Mouse (Mus musculus) adrenal gland, adult 2 months (tissue): Measurements from ENCODE around the gene Cavin2. TPM values are rescaled to one million over a fixed set of nuclear protein-coding genes. Genes with fewer than 3 reads are reported as not detected.

Experiments
- DNase-seq: peaks from one replicate; pipeline ENCODE4 v3.0.0; 2021
- polyA plus RNA-seq: library from polyadenylated mRNA; depleted of rRNA; stranded (reverse); fragments of >200 nt; gene quantifications from 2 replicates; pipeline ENCODE4 v1.2.3, GENCODE M21; 2012; rRNA removed
- total RNA-seq, 2 experiments: library from RNA; stranded (reverse); gene quantifications; 2 replicates each; pipeline ENCODE4 v1.2.3; 2021

The Cavin2 gene
- total and polyA plus RNA-seq, 3 experiments, result 20.7 to 74.8 (median 53.8) TPM

DNA sequence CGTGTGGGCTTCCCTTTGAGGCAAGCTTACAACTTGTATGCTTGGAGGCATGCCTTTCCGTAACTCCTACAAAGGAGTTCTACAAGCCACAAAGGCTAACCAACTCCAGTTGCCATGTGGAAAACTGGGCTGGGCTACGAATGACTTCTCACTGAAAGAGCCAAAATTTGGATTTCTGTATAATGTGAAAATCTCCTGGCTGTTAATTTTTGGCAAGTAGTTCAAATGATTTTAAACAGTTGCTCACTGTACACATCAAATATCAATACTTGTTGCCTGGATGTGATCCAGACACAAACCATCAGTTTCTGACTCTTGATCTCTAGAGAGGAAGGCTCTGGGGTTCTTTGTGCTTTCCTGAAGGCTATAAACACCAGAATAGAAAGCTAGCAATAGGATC is 18.1 kb downstream of the Cavin2 start:
- no peak for DNase-seq

GRCm38 (mm10) chr1:51315476-51315875 is 26.6 kb downstream of the Cavin2 start:
- DNase-seq, result no peak

GRCm38 (mm10) chr1:51323506-51323905 is 34.6 kb downstream of the Cavin2 start:
- DNase-seq, result no peak

DNA sequence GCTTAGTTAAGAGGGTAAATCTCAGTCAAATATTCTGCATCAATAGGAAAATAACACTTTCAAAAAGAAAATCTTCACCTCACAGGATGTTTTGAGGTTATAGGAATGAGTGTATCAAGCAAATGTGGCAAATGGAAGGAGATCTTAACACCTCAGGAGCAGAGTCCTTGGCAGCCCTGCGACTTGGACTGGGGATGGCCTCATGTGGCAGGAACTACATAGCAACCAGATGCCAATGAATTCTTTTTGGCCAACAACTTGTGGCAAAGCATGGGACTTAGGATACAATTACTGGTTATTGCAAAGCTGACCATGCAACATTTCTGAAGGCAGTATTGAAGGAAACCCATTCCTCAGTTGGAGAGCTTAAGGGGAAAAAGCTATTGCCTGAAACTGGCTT is 39.6 kb downstream of the Cavin2 start:
- no peak for DNase-seq

- DNase-seq, result no peak
These were observed 44.1 kb downstream of the Cavin2 start for GRCm38 (mm10) chr1:51332986-51333385.

DNA sequence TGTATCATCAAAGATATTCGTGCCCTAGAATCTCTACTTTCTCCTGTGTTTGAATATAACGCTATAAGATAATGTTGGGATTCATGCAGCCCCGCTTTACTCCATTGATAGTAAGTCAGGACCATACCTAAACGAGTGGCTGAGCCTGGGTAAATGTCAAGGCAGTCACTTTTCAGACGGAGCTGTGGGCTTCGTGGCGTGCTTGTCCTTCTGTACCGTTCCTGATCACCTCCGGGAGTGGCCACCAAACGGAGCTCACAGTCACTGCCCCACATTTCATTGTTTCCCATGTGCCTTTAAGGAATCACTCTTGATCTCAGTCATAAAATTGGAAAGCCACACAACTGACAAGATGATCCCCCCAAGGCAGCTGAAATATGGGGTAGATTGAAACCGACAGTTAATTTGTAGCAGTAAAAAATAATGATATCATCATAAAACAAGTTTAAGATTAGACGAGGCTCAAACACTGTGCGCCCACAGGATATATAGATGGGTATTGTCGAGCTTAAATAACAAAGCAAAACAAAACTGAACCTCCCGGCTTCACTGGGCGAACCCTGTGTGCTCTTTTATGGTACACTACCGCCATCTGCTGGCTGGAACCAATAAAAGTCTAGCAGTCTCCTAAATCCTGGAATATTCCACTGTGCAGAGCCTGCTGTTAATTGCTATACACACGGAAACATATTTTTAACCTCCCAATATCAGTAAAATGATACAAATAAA is 44.8 kb downstream of the Cavin2 start:
- peak; percentile 82 for DNase-seq

- no peak for DNase-seq
These were observed 45.4 kb downstream of the Cavin2 start for GRCm38 (mm10) chr1:51334289-51334688.

DNA sequence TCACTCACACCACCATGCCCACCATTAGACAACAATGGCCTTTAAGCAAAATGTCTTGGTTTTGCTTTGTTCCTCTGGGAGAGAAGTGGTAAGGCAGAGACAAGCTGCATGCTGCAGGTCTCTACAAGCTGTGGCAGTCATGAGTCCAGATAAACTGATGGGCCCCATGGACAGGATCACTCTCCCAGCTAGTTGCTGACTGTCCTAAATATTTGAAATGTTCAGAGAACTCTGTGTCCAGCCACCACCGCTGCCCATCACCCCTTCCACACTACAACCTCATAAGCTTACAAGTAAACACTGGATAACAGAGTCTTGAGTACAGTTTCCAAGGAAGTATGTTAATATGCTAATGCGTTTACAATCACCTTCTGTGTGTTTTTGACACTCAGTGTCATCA is 46.2 kb downstream of the Cavin2 start:
- no peak for DNase-seq

GRCm38 (mm10) chr1:51344160-51344559 is 55.2 kb downstream of the Cavin2 start:
- DNase-seq, result no peak

DNA sequence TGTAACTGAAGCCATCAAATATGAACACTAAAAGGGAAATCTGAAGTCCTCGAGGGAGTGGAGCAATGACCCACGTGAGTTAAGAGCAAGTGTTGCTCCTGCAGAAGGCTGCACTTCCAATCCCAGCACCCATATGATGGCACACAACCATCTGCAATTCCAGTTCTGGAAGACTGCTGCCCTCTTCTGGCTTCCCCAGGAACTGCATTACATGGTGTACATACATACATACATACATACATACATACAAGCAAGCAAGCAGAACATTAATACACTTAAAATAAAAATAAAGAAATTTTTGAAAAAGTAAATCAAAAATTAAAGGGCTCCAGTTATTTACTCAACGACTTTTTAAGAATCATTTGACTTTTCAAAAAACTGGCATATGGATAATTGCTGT is 58.7 kb downstream of the Cavin2 start:
- DNase-seq, result no peak

- DNase-seq, result no peak
These were observed 59.7 kb downstream of the Cavin2 start for GRCm38 (mm10) chr1:51348631-51349030.

DNA sequence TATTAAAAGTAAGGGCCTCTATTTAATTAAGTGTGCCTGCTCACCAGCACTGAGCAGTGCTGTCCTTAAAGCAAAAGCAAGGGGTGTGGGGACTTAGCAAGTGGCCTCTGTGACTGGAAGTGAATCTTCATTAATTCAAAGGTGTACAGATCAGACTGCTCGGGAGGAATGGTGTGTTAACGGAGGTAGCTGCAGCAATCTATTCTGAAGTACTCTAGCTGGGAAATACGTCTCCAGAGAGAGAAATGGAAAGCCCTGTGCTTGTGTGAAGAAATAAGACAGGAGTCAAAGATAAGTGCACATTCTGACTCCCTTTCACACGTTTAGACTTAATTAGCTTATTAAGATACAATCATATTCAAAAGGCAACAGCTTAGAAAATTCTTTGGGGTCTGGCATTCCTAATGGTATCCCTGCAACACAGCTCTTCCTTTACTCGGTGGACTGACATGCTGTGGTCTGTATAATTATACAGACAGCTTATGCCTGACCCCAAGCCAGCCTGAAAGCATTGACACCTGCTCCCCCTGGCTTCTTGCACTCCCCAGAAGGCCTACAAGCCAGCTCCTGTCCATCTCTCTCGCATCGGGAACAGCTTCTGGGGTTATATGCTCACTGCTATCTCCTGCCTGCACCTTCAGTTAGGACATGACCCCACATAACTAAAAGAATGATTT is 60.5 kb downstream of the Cavin2 start:
- no peak for DNase-seq

Other genes with a start within 250 kb of the Cavin2 start
- 10 to 100 TPM; 51.2 to 66.1 TPM for gene Nabp1, start 189.3 kb downstream of the Cavin2 start, total RNA-seq
- 12.9 and 17.2 TPM in 2 replicates for gene Nabp1, start 189.3 kb downstream of the Cavin2 start, polyA plus RNA-seq